Mouse (Mus musculus) lung, postnatal 36 days (tissue): Measurements from ENCODE around the gene Tjp3.

Experiments used
- DNase-seq: peaks from one replicate; pipeline ENCODE4 v3.0.0; 2022; ENCODE audit warnings: mixed read lengths

The Tjp3 gene

GRCm38 (mm10) chr10:81291511-81292104, at the start of gene Tjp3:
Tjp3 (minus strand) TSS chr10:81291581.
- no peak for DNase-seq

- DNase-seq: no peak
Observed at GRCm38 (mm10) chr10:81340551-81341332, 49.4 kb upstream of the Tjp3 start.

GRCm38 (mm10) chr10:81336558-81336957, 45.2 kb upstream of the Tjp3 start:
- no peak for DNase-seq

DNA sequence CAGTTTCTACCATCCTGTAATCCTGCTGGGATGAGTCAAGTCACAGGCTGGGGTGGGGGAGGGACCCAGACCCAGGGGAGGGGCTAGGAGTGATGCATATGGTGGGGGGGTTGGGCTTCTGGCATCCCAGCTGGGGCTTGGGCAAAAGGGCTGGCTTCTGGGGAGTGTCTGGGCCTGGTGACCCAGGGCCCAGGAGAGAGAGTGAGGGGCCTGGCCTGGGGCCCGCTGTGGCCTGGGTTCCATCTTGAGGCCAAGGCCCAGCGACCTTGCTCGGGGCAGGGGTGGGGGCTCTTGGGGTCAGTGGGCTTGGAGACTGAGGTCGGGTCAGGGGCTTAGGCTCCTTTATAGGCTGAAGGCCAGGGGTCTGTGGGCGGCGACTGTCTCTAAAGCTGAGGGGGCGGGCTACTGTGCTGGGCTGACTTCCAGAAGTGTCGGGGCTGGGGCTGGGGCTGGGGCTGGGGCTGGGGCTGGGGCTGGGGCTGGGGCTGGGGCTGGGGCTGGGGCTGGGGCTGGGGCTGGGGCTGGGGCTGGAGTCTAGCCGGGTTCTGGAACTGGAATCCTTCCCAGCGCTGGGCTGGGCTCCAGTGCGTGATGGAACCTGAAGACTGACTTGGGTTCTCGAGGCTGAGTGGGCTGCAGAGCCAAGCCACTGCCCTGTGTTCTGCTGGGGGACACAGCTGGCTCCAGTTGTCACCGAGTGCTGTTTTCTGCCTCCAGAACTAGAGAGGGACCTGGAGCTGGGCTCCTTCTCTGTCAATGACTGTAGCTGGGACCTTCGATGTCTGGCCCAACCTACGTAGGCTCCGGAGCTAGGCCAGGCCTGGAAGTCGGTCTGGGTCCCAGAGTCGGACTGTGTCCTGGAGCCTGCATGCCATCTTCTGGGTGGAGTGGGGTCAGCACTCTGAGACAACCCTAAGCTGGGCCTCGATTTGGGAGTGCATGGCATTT, 44.3 kb upstream of the Tjp3 start:
- no peak for DNase-seq

DNA sequence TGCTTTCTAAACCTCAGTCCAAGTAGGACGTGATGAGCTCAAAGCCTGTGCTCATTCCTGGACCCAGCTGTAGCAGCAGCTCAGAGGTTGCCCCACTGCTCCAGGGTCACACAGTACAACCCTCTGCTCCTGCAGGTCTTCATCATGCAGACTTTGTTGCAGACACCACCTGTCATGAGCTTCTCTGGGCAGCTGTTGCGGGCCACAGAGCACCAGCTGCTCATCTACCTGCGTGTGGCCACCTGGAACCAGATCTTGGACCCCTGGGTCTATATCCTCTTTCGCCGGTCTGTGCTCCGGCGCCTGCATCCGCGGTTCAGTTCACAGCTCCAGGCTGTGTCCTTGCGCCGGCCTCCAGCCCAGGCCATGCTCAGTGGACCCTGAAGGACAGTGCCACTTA, 42.9 kb upstream of the Tjp3 start:
- no peak for DNase-seq

- DNase-seq: no peak
Observed at GRCm38 (mm10) chr10:81332277-81332676, 40.9 kb upstream of the Tjp3 start.

DNA sequence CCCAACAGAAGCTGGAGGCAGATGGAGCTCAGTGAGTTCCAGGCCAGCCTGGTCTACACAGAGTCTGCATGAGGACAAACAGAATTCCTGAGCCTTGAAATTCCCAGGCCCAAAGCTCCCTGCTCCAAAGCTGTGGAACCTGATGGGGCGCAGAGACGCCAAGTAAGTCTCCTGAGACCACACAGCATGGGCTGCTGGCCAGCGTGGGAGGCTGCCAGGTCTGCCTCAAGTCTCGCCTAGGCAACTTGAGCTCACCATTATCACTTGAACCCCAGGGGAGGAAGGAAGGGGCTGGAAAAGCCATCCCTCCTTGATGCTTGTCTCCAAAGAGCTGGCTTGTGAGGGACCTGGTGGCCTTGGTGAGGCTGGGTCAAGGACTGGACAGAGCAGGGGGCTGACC, 38.6 kb upstream of the Tjp3 start:
- no peak for DNase-seq

- DNase-seq: no peak
Observed at GRCm38 (mm10) chr10:81329194-81329975, 38.0 kb upstream of the Tjp3 start.

- DNase-seq: peak; percentile 80
Observed at GRCm38 (mm10) chr10:81328386-81328785, 37.0 kb upstream of the Tjp3 start, which contains the start of gene Tbxa2r. Tbxa2r (plus strand) TSS chr10:81328731.

DNA sequence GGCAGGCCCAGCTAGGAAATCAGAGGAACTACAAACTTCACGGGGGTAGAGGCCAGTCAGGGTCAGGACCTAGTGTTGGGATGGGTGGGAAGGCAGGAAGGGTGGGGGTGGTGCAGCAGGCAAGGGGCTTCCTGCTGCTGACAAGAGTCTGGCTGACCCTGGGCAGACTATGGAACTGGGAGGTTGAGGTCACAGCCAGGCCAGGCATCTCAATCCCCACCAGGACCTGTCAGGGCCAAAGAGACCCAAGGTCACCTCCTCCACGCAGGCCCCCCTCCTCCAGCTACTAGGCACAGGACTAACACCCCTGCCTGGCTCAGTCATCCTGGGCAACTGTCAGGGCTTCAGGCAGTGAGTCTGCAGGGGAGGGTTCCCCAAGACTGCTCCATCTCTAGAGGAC, 36.6 kb upstream of the Tjp3 start:
- DNase-seq: peak; percentile 51

- peak; percentile 66 for DNase-seq
Observed at GRCm38 (mm10) chr10:81326858-81327257, 35.5 kb upstream of the Tjp3 start.

DNA sequence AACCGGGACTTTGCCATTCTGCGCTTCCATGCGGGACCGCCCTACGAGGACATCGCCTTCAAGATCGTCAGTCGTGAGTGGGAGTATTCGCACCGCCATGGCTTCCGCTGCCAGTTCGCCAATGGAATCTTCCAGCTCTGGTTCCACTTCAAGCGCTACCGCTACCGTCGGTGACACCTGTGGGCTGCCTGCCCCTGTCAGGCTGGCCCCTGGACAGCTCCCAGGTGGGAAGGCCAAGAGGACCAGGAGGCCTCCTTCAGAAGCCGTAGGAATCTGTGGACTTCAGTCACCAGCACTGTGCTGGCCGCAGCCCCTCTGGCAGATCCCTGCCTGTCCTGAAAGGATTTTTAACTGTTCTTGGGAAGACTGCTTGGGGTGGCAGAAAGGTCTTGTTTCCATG, 34.4 kb upstream of the Tjp3 start:
- DNase-seq: no peak

GRCm38 (mm10) chr10:81325176-81325575, 33.8 kb upstream of the Tjp3 start:
- no peak for DNase-seq

- no peak for DNase-seq
Observed at GRCm38 (mm10) chr10:81323791-81324530, 32.6 kb upstream of the Tjp3 start.

GRCm38 (mm10) chr10:81323141-81323775, 31.9 kb upstream of the Tjp3 start:
- DNase-seq: no peak

DNA sequence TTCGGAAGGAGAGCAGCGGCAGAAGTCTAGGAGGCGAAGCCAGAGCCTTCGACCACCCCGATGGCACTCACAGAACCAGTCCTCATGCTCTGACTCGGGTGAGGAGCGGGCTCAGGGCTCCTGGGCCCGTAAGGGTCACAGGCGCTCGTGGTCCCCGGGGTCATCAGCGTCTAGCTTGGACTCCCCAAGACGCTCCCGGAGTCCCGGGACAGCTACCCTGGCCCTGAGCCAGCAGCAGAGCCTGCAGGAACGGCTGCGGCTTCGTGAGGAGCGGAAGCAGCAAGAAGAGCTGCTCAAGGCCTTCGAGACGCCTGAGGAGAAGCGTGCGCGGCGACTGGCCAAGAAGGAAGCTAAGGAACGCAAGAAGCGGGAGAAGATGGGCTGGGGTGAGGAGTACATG, 31.1 kb upstream of the Tjp3 start:
- no peak for DNase-seq

DNA sequence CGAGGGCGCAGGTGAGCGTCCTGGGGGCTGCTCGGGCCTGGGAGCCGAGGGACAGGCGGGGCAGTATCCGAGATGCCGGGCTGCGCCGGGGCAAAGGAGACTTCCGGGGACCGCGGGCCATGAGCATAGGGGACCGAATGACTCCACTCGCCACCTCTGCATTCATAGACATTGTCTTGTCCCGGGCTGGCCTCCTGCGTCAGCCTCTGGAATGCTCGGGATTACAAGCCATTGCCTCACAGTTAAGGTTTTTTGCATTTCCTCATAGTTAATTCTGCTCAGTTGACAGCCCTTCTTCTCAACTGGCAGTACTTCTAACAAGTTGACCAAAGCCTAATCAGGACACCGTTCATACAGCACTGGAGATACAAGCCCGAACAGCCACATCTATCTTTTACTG, 30.1 kb upstream of the Tjp3 start:
- DNase-seq: no peak

- DNase-seq: peak; percentile 100
Observed at GRCm38 (mm10) chr10:81320550-81321347, 29.4 kb upstream of the Tjp3 start, which contains the start of gene Cactin. Cactin (plus strand) TSS chr10:81321103.

DNA sequence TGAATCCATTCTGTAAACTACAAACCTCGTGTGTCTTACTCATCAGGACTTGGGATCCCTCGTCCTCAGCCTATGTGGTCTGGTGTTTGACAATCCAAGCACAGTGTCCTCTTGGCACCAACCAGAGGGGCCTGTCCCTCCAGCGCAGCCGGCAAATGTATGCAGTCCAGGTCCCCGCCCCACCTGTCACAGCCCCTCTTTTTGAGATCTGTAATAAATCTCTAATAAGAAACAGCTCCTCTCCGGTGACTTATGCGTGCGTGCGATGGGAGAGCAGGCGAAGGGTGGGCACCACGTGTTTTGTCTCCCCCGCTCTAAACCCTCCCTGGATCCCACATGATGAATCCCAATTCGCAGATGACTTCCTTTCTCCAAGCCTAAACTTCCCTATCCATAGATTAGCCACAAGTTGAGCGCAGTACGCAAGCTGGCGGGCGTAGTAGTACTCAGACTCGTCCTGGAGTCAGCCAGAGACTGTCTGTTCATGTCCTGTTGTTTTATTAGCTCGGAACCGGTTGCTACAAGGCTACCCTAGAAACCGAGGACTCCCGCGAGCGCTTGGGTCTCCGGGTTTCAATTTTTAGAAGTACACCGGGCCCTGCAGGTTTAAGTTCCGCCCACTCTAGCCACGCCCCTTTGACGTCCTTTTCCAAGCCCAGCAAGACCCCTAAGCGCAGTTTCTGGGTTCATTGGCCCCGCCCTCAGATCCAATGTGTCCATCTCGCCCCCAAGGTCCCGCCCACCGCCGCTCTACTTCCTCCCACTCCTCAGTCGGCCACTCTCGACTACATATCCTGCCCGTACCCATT, 28.6 kb upstream of the Tjp3 start:
- peak; percentile 27 for DNase-seq

DNA sequence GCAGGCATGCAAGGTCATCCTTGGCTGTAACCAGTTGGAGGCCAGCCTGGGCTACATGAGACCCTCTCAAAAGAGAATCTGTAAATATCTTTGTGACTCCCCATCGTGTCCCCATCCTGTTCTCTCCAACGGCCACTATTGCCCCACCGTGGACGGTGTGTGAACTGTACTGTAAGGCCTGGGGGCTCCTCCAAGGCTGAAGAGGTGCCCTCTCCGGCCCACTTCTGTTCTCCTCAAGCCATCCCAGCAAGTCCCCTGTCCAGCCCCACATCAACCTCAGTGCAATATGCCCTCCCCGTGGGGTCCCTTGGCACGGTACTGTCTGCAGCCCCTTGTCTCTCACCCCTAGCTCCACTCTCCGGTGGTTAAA, 27.9 kb upstream of the Tjp3 start:
- DNase-seq: no peak
